Mouse (Mus musculus) hindbrain, embryonic 13.5 days (tissue): Measurements from ENCODE around the gene Casz1. TPM values are rescaled to one million over a fixed set of nuclear protein-coding genes. Genes with fewer than 3 reads are reported as not detected.

Experiments used
- ATAC-seq: fragments of 200-750 bp; cut with Nextera tagmentation; 2 replicates; pipeline ENCODE4 v1.8.0; 2017; ENCODE audit warnings: moderate TSS enrichment; ENCODE audit not compliant: low FRiP score
- H3K27ac ChIP-seq: fragments of 300-500 bp; sonication (generic); 2 replicates; pipeline ENCODE4 v1.5.1; 2015; ENCODE audit warnings: inconsistent platforms, mild to moderate bottlenecking, moderate library complexity
- H3K27me3 ChIP-seq: fragments of 300-500 bp; sonication (generic); 2 replicates; pipeline ENCODE4 v1.6.1; 2015; ENCODE audit warnings: mild to moderate bottlenecking, inconsistent platforms
- H3K36me3 ChIP-seq: fragments of 300-500 bp; sonication (generic); 2 replicates; pipeline ENCODE4 v1.6.1; 2015; ENCODE audit warnings: mild to moderate bottlenecking, inconsistent platforms
- H3K4me1 ChIP-seq: fragments of 300-500 bp; sonication (generic); replicated peaks from 2 replicates; pipeline ENCODE4 v1.6.1; 2015; ENCODE audit warnings: inconsistent platforms
- H3K4me2 ChIP-seq: fragments of 300-500 bp; sonication (generic); 2 replicates; pipeline ENCODE4 v1.6.1; 2015; ENCODE audit warnings: inconsistent platforms, mild to moderate bottlenecking, moderate library complexity
- H3K4me3 ChIP-seq: fragments of 300-500 bp; sonication (generic); 2 replicates; pipeline ENCODE4 v1.5.1; 2015; ENCODE audit warnings: mild to moderate bottlenecking, inconsistent platforms
- H3K9ac ChIP-seq: fragments of 300-500 bp; sonication (generic); 2 replicates; pipeline ENCODE4 v1.6.1; 2015; ENCODE audit warnings: mild to moderate bottlenecking, inconsistent platforms
- H3K9me3 ChIP-seq: fragments of 300-500 bp; sonication (generic); 2 replicates; pipeline ENCODE4 v1.6.1; 2016; ENCODE audit warnings: inconsistent platforms
- WGBS: fragments of 180-500 bp; shearing (Covaris S2); methylation state at CpG from one replicate; pipeline ENCODE4 v1.1.7; 2015; 5-methylcytosine and 5-hydroxymethylcytosine counted together
- polyA plus RNA-seq: library from polyadenylated mRNA; unstranded; fragments of >200 nt; fragmentation: Nextera tagmentation; extraction: Ambion mirVana; gene quantifications from 2 replicates; pipeline ENCODE4 v1.2.1, GENCODE M21; 2015

Gene Casz1
- polyA plus RNA-seq, 1 experiment from 2014 or later, result 6.7 TPM

DNA sequence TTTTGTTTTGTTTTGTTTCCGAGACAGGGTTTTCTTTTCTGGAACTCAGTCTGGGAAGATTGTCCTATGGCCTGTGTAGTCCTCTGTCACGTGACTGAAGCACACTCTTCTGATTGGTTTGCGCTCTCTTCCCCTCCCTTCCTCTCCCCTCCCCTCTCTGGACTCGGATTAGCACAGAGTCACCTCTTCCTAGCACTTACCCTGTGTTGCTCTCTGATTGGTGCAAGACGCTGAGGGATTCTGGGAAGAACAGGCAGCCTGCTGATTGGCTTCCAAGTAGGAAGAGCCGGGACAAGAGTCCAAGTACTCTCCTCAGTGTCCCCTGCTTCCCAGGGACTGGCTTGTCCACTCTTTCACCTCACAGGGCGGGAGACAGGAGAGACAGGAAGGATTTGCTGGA is 26.1 kb downstream of the Casz1 start:
- Histone ChIP-seq H3K9me3 (no peaks in the 10 kb centered on the region), H3K36me3 (no peaks in the 10 kb centered on the region), H3K4me3 (no peak overlapping the region), H3K27ac (no peak overlapping the region), H3K9ac (no peak overlapping the region), H3K4me1 (peaks cover 23% of the 10 kb centered on the region), H3K4me2 (0 out of 2 replicates have a peak overlapping the region, but pooled peaks have one; percentile 7), H3K27me3 (peaks cover 41% of the 10 kb centered on the region)
- 57% methylated on average over 7 of the region's 7 CpGs for WGBS
- peak; percentile 66; the same call in 1 of the 2 replicates for ATAC-seq

DNA sequence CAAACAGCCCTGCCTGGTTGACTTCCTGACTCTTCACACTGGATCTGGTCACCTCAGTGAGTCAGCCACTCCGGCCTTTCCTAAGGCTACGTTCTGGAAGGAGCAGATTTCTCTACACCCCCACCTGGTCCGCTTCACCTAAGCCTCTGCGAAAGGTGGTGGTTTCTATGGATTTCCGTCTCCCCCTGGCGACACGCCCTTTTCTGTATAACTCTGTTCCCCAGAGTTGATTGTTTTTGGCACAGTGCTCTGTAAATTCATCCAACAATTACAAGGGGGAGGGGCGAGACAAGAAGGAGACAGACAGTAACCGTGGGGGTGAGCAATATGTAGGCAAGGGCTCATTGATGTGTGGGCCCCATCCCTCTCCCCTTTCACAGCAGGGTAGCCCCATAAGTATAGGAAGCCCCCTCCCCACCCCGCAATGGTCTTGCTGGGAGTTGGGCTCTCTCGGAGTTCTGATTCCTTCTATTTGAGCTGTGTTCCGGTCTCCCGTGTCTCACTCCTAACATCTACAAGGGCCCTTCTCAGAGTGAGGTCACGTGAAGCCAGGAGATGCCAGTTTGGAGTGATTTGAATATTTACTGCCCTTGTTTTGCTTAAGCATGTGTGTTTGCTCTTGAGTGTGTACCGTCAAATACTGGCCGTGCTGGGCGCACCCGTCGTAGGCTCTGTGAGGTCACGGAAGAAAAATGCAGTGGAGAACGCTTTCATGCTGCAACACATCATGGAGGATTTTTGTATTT is 29.2 kb downstream of the Casz1 start:
- no peak overlapping the region for H3K4me2 ChIP-seq
- ATAC-seq, result no peak

DNA sequence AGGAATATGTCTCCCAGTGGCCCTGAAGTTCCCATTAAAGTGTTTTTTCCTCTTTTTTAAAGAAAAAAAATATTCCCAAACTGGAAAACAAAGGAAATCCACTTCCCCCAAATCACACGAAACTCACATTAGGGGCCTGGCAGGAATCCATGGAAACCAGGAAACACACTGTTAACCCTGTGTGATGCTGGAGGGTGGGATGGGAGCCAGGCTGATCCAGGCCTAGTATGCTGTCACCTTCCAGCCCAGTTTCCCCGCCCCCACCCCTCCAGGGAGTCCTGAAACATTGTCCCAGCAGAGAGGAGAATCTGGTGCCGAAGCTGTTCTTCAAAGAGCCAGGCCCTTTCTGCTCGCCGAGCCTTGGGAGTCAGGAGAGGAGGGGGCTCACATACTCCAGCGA is 32.2 kb downstream of the Casz1 start:
- no peak overlapping the region for H3K27ac ChIP-seq
- H3K36me3 ChIP-seq, result no peaks in the 10 kb centered on the region
- H3K9me3 ChIP-seq, result no peaks in the 10 kb centered on the region
- peaks cover 45% of the 10 kb centered on the region for H3K4me1 ChIP-seq
- WGBS, result 27% methylated on average over 6 of the region's 6 CpGs
- H3K4me3 ChIP-seq, result no peak overlapping the region
- ATAC-seq, result no peak
- no peak overlapping the region for H3K9ac ChIP-seq
- no peak overlapping the region for H3K4me2 ChIP-seq
- peaks cover 56% of the 10 kb centered on the region for H3K27me3 ChIP-seq

More for the DNA sequence above, 29.2 kb downstream of the Casz1 start:
- Histone ChIP-seq H3K9ac (no peak overlapping the region), H3K36me3 (no peaks in the 10 kb centered on the region), H3K27me3 (peaks cover 39% of the 10 kb centered on the region), H3K4me3 (no peak overlapping the region), H3K4me1 (peaks cover 40% of the 10 kb centered on the region), H3K27ac (no peak overlapping the region), H3K9me3 (no peaks in the 10 kb centered on the region)
- WGBS, result 77% methylated on average over 21 of the region's 21 CpGs

DNA sequence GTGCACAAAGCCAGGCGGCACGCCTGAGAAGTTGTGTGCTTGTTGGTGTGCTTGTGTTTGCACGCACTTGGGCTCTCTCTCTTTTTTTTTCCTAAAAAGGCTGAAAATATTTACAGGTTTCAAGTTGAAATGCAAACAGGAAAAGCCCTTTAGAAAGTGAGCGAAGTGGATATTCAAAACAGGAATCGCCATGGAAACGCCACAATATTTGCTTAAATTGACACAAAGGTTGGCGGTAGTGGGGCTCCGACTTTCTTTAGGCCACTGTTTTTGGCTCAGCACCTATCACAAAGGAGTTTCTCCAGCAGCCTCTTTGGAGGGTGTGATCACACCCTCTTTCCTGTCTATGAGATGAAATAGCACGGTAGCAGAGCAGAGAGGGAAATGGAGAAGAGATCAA is 32.8 kb downstream of the Casz1 start:
- Histone ChIP-seq H3K4me3 (no peak overlapping the region), H3K9ac (no peak overlapping the region), H3K27me3 (peaks cover 60% of the 10 kb centered on the region), H3K4me1 (peaks cover 48% of the 10 kb centered on the region), H3K4me2 (no peak overlapping the region), H3K36me3 (no peaks in the 10 kb centered on the region), H3K9me3 (no peaks in the 10 kb centered on the region), H3K27ac (no peak overlapping the region)
- ATAC-seq, result no peak
- whole genome bisulfite sequencing, result 46% methylated on average over 9 of the region's 9 CpGs

DNA sequence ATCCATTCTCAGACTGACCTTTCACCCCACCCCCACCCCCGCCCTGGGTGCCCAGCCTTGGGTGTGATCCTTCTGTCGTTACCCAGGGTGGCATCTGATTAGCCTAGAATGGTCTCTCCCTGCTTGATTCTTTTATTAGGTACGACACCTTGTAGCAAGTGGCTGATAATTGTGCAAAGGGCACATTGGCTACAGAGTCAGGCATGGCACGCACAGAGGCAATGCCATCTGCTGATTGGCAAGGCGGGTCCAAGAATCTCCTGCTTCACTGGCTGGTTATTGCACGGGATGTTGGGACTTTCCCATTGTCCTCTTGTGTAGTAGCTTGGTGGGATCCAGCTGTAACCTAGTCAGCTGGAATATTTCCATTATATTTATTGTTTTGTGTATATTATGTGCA is 33.4 kb downstream of the Casz1 start:
- Histone ChIP-seq H3K27me3 (peaks cover 60% of the 10 kb centered on the region), H3K4me1 (peaks cover 54% of the 10 kb centered on the region), H3K27ac (no peak overlapping the region), H3K36me3 (no peaks in the 10 kb centered on the region), H3K9ac (no peak overlapping the region), H3K4me3 (no peak overlapping the region), H3K9me3 (no peaks in the 10 kb centered on the region), H3K4me2 (no peak overlapping the region)
- WGBS, result 83% methylated on average over 6 of the region's 6 CpGs
- no peak for ATAC-seq

DNA sequence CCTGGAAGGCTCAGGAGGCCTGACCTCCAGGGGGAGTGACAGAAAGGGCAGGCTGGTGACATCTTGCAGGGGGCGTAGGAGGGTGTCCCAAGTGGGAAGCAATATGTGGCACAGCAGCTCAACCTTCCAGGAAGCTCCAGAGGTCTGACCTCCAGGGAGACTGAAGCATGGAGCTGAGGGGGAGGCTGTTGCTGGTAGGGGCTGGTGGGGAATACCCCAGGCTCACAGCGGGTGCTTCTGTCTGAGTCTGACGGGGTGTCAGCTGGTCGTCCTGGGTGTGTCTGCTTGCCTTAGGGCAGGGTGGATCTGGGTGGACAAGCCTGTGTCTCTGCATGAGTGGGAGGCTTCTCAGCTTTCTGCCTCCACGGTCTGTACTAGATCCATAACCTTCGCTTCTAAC is 38.1 kb downstream of the Casz1 start:
- H3K4me1 ChIP-seq, result peaks cover 51% of the 10 kb centered on the region
- H3K36me3 ChIP-seq, result no peaks in the 10 kb centered on the region
- H3K4me3 ChIP-seq, result no peak overlapping the region
- no peaks in the 10 kb centered on the region for H3K9me3 ChIP-seq
- 0 out of 2 replicates have a peak overlapping the region, but pooled peaks have one; percentile 8 for H3K9ac ChIP-seq
- H3K4me2 ChIP-seq, result no peak overlapping the region
- 64% methylated on average over 6 of the region's 6 CpGs for WGBS
- no peak for ATAC-seq
- H3K27me3 ChIP-seq, result peaks cover 72% of the 10 kb centered on the region
- H3K27ac ChIP-seq, result no peak overlapping the region

DNA sequence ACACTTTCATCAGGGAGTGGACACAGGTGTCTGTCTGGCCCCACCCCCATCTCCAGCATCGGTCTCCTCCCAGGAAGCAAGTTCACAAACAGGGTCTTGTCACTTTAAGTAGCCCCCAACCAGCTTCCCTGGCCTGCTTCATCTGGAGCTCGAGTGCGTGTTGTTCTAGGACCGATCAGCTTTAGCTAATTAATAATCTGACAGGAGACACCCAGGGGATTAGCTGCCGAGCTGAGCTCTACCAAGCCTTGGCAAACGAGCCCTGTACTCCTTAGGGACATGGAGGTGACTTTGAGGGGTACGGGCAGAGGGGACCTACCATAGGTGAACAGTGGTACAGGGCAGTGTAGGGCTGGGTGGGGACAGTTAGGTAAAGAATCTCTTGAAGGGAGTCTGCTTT is 40.7 kb downstream of the Casz1 start:
- Histone ChIP-seq H3K27ac (no peak overlapping the region), H3K9ac (no peak overlapping the region), H3K27me3 (peaks cover 83% of the 10 kb centered on the region), H3K9me3 (no peaks in the 10 kb centered on the region), H3K4me1 (peaks cover 47% of the 10 kb centered on the region), H3K4me2 (no peak overlapping the region), H3K4me3 (no peak overlapping the region), H3K36me3 (no peaks in the 10 kb centered on the region)
- peak; percentile 18; the same call in 1 of the 2 replicates for ATAC-seq
- 27% methylated on average over 7 of the region's 7 CpGs for WGBS

DNA sequence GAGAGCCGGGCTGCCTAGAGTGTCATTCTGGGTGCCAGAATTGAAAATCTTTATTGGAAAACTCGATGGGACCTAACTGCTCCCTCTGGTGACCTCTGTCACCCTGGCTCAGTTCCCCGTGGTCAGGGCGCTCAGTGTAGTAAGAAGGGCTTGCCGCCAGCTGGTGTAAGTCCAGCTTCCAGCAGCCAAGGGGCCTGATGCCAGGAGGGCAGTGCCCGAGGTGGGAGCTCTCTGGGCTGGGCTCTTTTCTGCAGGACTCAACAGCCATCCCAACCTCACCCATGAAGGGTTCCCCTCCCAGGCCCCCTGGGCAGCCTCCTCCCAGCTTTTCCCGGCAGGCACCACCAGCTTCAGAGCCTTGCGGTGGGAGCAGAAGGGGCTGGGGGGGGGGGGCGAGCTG is 42.0 kb downstream of the Casz1 start:
- Histone ChIP-seq H3K4me2 (peak overlapping the region; percentile 13; the same call in 1 of the 2 replicates), H3K4me3 (no peak overlapping the region), H3K4me1 (peaks cover 44% of the 10 kb centered on the region), H3K27me3 (peaks cover 83% of the 10 kb centered on the region), H3K9me3 (no peaks in the 10 kb centered on the region), H3K27ac (no peak overlapping the region), H3K36me3 (no peaks in the 10 kb centered on the region), H3K9ac (no peak overlapping the region)
- no peak for ATAC-seq
- 61% methylated on average over 8 of the region's 9 CpGs for whole genome bisulfite sequencing

DNA sequence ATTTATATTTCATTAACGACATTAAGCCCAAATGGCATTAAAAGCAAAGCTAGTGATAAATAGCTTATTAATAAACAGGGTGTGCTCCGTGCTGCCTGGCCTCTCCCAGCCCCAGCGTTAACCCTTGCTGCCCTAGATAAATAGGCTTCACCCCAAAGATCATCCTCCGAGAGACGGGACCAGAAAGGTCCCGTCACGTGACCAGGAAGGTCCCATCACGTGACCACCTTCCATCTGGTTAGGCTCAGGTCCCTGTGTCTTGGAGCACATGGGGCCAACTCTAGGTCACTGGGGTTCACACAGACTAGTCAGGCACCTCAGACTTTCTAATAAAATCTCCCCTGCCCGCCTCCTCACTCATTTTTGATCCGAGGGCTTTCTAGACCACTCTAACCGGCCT is 42.5 kb downstream of the Casz1 start:
- ATAC-seq, result no peak
- 62% methylated on average over 11 of the region's 11 CpGs for WGBS
- H3K36me3 ChIP-seq, result no peaks in the 10 kb centered on the region
- H3K27ac ChIP-seq, result no peak overlapping the region
- no peak overlapping the region for H3K4me3 ChIP-seq
- no peaks in the 10 kb centered on the region for H3K9me3 ChIP-seq
- H3K9ac ChIP-seq, result no peak overlapping the region
- peaks cover 47% of the 10 kb centered on the region for H3K4me1 ChIP-seq
- H3K4me2 ChIP-seq, result peak overlapping the region; percentile 13; the same call in 1 of the 2 replicates
- peaks cover 83% of the 10 kb centered on the region for H3K27me3 ChIP-seq

DNA sequence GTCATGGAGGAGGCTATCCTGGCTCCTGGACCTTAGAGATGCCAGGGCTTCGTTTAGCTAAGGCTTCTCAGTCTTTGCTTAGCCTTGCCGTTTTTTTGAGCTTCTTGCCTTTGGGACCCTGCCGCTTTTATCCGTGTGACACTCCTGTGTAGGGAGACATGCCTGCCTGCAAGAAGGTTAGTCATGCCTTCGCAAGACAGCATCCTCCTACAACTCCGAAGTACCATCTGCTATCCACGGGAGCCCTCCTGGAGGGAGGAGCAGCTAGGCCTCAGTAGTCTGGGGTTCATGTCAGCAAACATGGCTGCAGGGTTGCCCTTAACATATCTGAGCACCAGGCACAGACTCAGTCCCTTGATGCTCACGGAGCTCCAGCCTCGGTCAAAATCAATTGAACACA is 43.4 kb downstream of the Casz1 start:
- 87% methylated on average over 9 of the region's 9 CpGs for WGBS
- Histone ChIP-seq H3K36me3 (no peaks in the 10 kb centered on the region), H3K27ac (no peak overlapping the region), H3K4me1 (peaks cover 47% of the 10 kb centered on the region), H3K27me3 (peaks cover 83% of the 10 kb centered on the region), H3K9me3 (no peaks in the 10 kb centered on the region), H3K4me2 (no peak overlapping the region), H3K4me3 (no peak overlapping the region), H3K9ac (no peak overlapping the region)
- ATAC-seq, result no peak

DNA sequence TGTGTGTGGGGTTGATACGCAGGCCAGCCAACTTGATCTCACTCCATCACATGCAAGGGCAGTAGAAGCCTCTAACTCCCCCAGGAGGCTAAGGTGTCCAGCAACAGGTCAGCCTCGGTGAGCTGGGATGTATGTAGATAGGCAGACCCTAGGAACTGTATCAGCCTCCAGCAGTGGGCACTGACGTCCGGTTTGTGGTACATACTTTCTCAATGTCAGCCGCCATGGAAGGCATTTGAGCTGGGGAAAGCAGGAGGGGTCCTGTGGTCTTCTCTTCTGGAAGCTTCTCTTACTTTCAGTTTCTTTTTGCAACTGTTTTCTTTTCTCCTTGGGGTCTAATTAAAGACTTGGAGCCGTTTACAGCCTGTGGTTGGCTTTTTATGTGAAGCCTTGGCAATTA is 45.2 kb downstream of the Casz1 start:
- Histone ChIP-seq H3K9ac (no peak overlapping the region), H3K4me2 (no peak overlapping the region), H3K27ac (no peak overlapping the region), H3K9me3 (no peaks in the 10 kb centered on the region), H3K4me1 (peaks cover 45% of the 10 kb centered on the region), H3K27me3 (peaks cover 80% of the 10 kb centered on the region), H3K4me3 (no peak overlapping the region), H3K36me3 (no peaks in the 10 kb centered on the region)
- 84% methylated on average over 6 of the region's 6 CpGs for WGBS
- no peak for ATAC-seq

DNA sequence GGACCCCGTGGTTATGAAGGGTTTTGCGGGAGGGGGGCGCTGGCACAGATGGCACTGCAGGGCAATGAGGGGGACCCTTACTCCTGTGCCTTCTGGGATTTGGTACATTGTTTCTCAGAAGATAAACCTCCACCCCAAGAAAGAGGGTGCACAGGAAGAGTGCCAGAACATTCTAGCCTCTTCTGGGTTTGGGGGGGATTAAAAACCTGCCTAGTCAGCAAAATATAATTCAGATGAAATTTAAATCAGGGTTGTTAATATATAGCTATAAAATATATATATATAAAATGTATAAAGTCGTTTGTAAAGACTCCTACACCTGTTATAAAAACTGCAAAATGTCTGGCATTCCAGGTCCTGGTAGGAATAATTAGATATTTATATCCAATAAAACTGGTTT is 48.8 kb downstream of the Casz1 start:
- no peak overlapping the region for H3K4me2 ChIP-seq
- no peaks in the 10 kb centered on the region for H3K36me3 ChIP-seq
- peaks cover 39% of the 10 kb centered on the region for H3K4me1 ChIP-seq
- WGBS, result 70% methylated on average over 4 of the region's 4 CpGs
- no peak overlapping the region for H3K27ac ChIP-seq
- no peaks in the 10 kb centered on the region for H3K9me3 ChIP-seq
- no peak for ATAC-seq
- H3K4me3 ChIP-seq, result no peak overlapping the region
- no peak overlapping the region for H3K9ac ChIP-seq
- H3K27me3 ChIP-seq, result peaks cover 87% of the 10 kb centered on the region

DNA sequence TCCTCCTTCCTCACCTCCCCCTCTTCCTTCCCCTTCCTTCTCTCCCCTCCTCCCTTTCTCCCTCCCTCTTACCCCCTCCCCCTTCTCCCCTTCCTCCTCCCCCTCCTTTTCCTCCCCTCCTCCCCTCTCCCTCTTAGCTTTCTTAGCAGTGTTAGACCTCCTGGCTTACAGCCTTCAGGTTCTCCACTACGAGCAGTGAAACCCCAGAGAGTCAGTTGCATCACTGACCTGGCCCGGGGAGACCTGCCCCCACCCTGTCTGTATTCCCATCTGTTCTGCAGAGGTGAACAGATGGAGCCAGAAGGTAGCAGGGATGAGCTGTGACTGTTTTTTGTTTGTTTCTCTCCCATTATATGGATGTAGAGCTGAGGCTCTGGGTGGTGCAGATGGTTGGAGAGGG is 49.9 kb downstream of the Casz1 start:
- Histone ChIP-seq H3K4me2 (no peak overlapping the region), H3K4me1 (peaks cover 50% of the 10 kb centered on the region), H3K36me3 (no peaks in the 10 kb centered on the region), H3K27me3 (peaks cover 87% of the 10 kb centered on the region), H3K9ac (no peak overlapping the region), H3K27ac (no peak overlapping the region), H3K4me3 (no peak overlapping the region), H3K9me3 (no peaks in the 10 kb centered on the region)
- no peak for ATAC-seq
- WGBS, result 16% methylated on average over 2 of the region's 2 CpGs
